Mouse (Mus musculus) heart, embryonic 16.5 days (tissue): ENCODE results near the gene Pptc7. TPM values are rescaled to one million over a fixed set of nuclear protein-coding genes. Genes with fewer than 3 reads are reported as not detected.

Experiments used
- ATAC-seq: fragments of 200-750 bp; cut with Nextera tagmentation; replicated peaks from 2 replicates; pipeline ENCODE4 v1.8.0; 2017; ENCODE audit warnings: moderate number of reproducible peaks; ENCODE audit not compliant: insufficient read depth, low FRiP score; ENCODE audit errors: extremely low read depth
- H3K27ac ChIP-seq: fragments of 300-500 bp; sonication (generic); 2 replicates; pipeline ENCODE4 v1.5.1; 2014; ENCODE audit warnings: mild to moderate bottlenecking, low read length, control low read depth, moderate library complexity
- H3K27me3 ChIP-seq: fragments of 300-500 bp; sonication (generic); 2 replicates; pipeline ENCODE4 v1.6.1; 2014; ENCODE audit warnings: low read length, mixed read lengths; ENCODE audit not compliant: control insufficient read depth, insufficient read depth
- H3K36me3 ChIP-seq: fragments of 300-500 bp; sonication (generic); 2 replicates; pipeline ENCODE4 v1.6.1; 2014; ENCODE audit not compliant: control insufficient read depth, insufficient read depth
- H3K4me1 ChIP-seq: fragments of 300-500 bp; sonication (generic); 2 replicates; pipeline ENCODE4 v1.6.1; 2014; ENCODE audit warnings: low read length, mixed read lengths; ENCODE audit not compliant: control insufficient read depth, insufficient read depth
- H3K4me2 ChIP-seq: fragments of 300-500 bp; sonication (generic); 2 replicates; pipeline ENCODE4 v1.6.1; 2014; ENCODE audit warnings: low read depth, mild to moderate bottlenecking, control low read depth, low read length
- H3K4me3 ChIP-seq: fragments of 300-500 bp; sonication (generic); 2 replicates; pipeline ENCODE4 v1.5.1; 2014; ENCODE audit warnings: mild to moderate bottlenecking, control low read depth, low read length
- H3K9ac ChIP-seq: fragments of 300-500 bp; sonication (generic); 2 replicates; pipeline ENCODE4 v1.6.1; 2014; ENCODE audit warnings: low read length, control low read depth
- H3K9me3 ChIP-seq: fragments of 300-500 bp; sonication (generic); replicated peaks from 2 replicates; pipeline ENCODE4 v1.6.1; 2016; ENCODE audit warnings: low read length; ENCODE audit not compliant: control insufficient read depth
- WGBS: fragments of 180-500 bp; shearing (Covaris S2); extraction: QIAGEN DNeasy Blood & Tissue Kit; methylation state at CpG from one replicate; pipeline ENCODE4 v1.1.7; 2014; 5-methylcytosine and 5-hydroxymethylcytosine counted together
- polyA plus RNA-seq: library from polyadenylated mRNA; unstranded; fragments of >200 nt; fragmentation: Nextera tagmentation; extraction: Ambion mirVana; gene quantifications from 2 replicates; pipeline ENCODE4 v1.2.1, GENCODE M21; 2015

Pptc7 gene
- polyA plus RNA-seq, 1 experiment from 2014 or later, result 15.0 TPM

GRCm38 (mm10) chr5:122302810-122303745 is 18.9 kb downstream of the Pptc7 start:
- H3K9me3 ChIP-seq, result no peaks in the 10 kb centered on the region
- ATAC-seq, result peak; percentile 45; the same call in 1 of the 2 replicates
- H3K4me3 ChIP-seq, result no peak overlapping the region
- H3K4me1 ChIP-seq, result peaks cover 41% of the 10 kb centered on the region
- peak overlapping the region; percentile 43 for H3K9ac ChIP-seq
- WGBS, result 58% methylated on average over 17 of the region's 17 CpGs
- peaks cover under 1% of the 10 kb centered on the region; the same call in 1 of the 2 replicates for H3K36me3 ChIP-seq
- peak overlapping the region; percentile 53 for H3K27ac ChIP-seq
- H3K27me3 ChIP-seq, result no peaks in the 10 kb centered on the region
- no peak overlapping the region for H3K4me2 ChIP-seq

- Histone ChIP-seq H3K4me3 (no peak overlapping the region), H3K27me3 (no peaks in the 10 kb centered on the region), H3K4me2 (no peak overlapping the region), H3K9ac (no peak overlapping the region), H3K36me3 (peaks cover 4% of the 10 kb centered on the region; the same call in 1 of the 2 replicates), H3K27ac (0 out of 2 replicates have a peak overlapping the region, but pooled peaks have one; percentile 17), H3K4me1 (peaks cover 38% of the 10 kb centered on the region), H3K9me3 (no peaks in the 10 kb centered on the region)
- WGBS, result 70% methylated on average over 7 of the region's 7 CpGs
- ATAC-seq, result no peak
These were observed 19.8 kb downstream of the Pptc7 start for GRCm38 (mm10) chr5:122303937-122304336.

- Histone ChIP-seq H3K36me3 (peaks cover 7% of the 10 kb centered on the region), H3K4me3 (no peak overlapping the region), H3K4me2 (no peak overlapping the region), H3K9me3 (no peaks in the 10 kb centered on the region), H3K9ac (no peak overlapping the region), H3K4me1 (peaks cover 38% of the 10 kb centered on the region), H3K27ac (0 out of 2 replicates have a peak overlapping the region, but pooled peaks have one; percentile 28), H3K27me3 (no peaks in the 10 kb centered on the region)
- no peak for ATAC-seq
- WGBS, result 54% methylated on average over 6 of the region's 6 CpGs
These were observed 20.4 kb downstream of the Pptc7 start for GRCm38 (mm10) chr5:122304541-122304940.

GRCm38 (mm10) chr5:122305472-122305871 is 21.3 kb downstream of the Pptc7 start:
- Histone ChIP-seq H3K4me2 (no peak overlapping the region), H3K4me1 (peaks cover 36% of the 10 kb centered on the region), H3K36me3 (peaks cover 8% of the 10 kb centered on the region), H3K27ac (no peak overlapping the region), H3K27me3 (no peaks in the 10 kb centered on the region), H3K9ac (no peak overlapping the region), H3K4me3 (no peak overlapping the region), H3K9me3 (no peaks in the 10 kb centered on the region)
- WGBS, result 95% methylated on average over 7 of the region's 7 CpGs
- ATAC-seq, result no peak

GRCm38 (mm10) chr5:122306536-122306935 is 22.4 kb downstream of the Pptc7 start:
- Histone ChIP-seq H3K27ac (no peak overlapping the region), H3K9ac (no peak overlapping the region), H3K27me3 (no peaks in the 10 kb centered on the region), H3K4me2 (no peak overlapping the region), H3K4me3 (no peak overlapping the region), H3K4me1 (peaks cover 37% of the 10 kb centered on the region), H3K9me3 (no peaks in the 10 kb centered on the region), H3K36me3 (peaks cover 8% of the 10 kb centered on the region)
- WGBS, result 78% methylated on average over 3 of the region's 3 CpGs
- ATAC-seq, result no peak

- Histone ChIP-seq H3K27ac (peak overlapping the region; percentile 24), H3K27me3 (no peaks in the 10 kb centered on the region), H3K4me3 (no peak overlapping the region), H3K9me3 (no peaks in the 10 kb centered on the region), H3K9ac (no peak overlapping the region), H3K4me2 (no peak overlapping the region), H3K4me1 (peaks cover 22% of the 10 kb centered on the region), H3K36me3 (peaks cover 13% of the 10 kb centered on the region)
- no peak for ATAC-seq
- 58% methylated on average over 8 of the region's 8 CpGs for WGBS
These were observed 26.5 kb downstream of the Pptc7 start for GRCm38 (mm10) chr5:122310699-122311098.

- Histone ChIP-seq H3K4me1 (peaks cover 29% of the 10 kb centered on the region), H3K36me3 (peaks cover 13% of the 10 kb centered on the region), H3K9ac (no peak overlapping the region), H3K27me3 (no peaks in the 10 kb centered on the region), H3K9me3 (no peaks in the 10 kb centered on the region), H3K4me2 (no peak overlapping the region), H3K4me3 (no peak overlapping the region), H3K27ac (no peak overlapping the region)
- no peak for ATAC-seq
- WGBS, result 62% methylated on average over 7 of the region's 7 CpGs
These were observed 27.5 kb downstream of the Pptc7 start for GRCm38 (mm10) chr5:122311692-122312091.

- no peak for ATAC-seq
- H3K4me2 ChIP-seq, result no peak overlapping the region
- no peaks in the 10 kb centered on the region for H3K9me3 ChIP-seq
- peaks cover 36% of the 10 kb centered on the region for H3K4me1 ChIP-seq
- H3K27me3 ChIP-seq, result no peaks in the 10 kb centered on the region
- H3K9ac ChIP-seq, result no peak overlapping the region
- no peak overlapping the region for H3K27ac ChIP-seq
- H3K4me3 ChIP-seq, result no peak overlapping the region
- peaks cover 16% of the 10 kb centered on the region for H3K36me3 ChIP-seq
- WGBS, result 81% methylated on average over 4 of the region's 4 CpGs
These were observed 28.2 kb downstream of the Pptc7 start for GRCm38 (mm10) chr5:122312346-122312745.
